Comparison of ENCODE assay signal across 25 mouse cellular contexts in the genomic region with DNA sequence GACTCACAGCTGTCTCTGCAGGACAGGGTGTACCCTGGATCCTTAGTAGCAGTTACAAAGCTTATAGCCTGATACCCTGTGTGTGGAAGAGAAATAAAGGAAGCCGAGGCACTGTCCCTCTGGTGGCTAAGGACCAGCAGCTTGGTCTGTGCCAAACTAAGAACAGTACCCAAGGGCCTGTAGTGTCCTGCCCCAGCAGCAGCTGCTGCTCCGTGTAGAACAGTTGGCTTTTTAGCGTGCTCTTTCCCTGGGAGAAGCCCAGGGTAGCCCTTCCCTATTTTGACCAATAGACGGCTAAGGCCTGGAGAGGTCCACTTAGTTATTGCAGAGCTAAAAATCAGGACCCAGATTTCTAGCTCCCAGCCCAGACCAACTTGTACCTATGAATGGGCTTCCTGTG.
"Had no signal": no experiment of that assay in that cellular context is flagged by ENCODE, and none has a peak within 500 bp of the region (broad histone marks: within the 10 kb centered on the region; RNA-seq: fewer than 3 reads in every experiment).

No protein-coding gene starts in this region.

- H3K36me3 ChIP-seq: liver, embryonic 15.5 days had no signal

- H3K9ac ChIP-seq: limb, embryonic 12.5 days; limb, embryonic 15.5 days; liver, embryonic 12.5 days; liver, embryonic 13.5 days; liver, embryonic 14.5 days; liver, embryonic 15.5 days; liver, postnatal 0 days; lung, embryonic 14.5 days; lung, embryonic 15.5 days; midbrain, embryonic 12.5 days; midbrain, embryonic 13.5 days; midbrain, embryonic 15.5 days; neural tube, embryonic 12.5 days had no signal

- H3K9me3 ChIP-seq: limb, embryonic 12.5 days; limb, embryonic 15.5 days; liver, embryonic 12.5 days; liver, embryonic 13.5 days; liver, embryonic 15.5 days; lung, embryonic 15.5 days; megakaryocyte, embryonic 14.5 days; midbrain, embryonic 10.5 days; midbrain, embryonic 12.5 days; midbrain, embryonic 13.5 days; midbrain, embryonic 15.5 days; neural tube, embryonic 12.5 days had no signal

- H3K27ac ChIP-seq: left cerebral cortex, adult 2 months; limb, embryonic 12.5 days; limb, embryonic 15.5 days; liver, embryonic 12.5 days; liver, embryonic 13.5 days; liver, embryonic 14.5 days; liver, embryonic 15.5 days; lung, embryonic 15.5 days; macrophage; midbrain, embryonic 10.5 days; midbrain, embryonic 12.5 days; midbrain, embryonic 13.5 days; midbrain, embryonic 15.5 days; neural tube, embryonic 12.5 days had no signal

- ATAC-seq: liver, embryonic 12.5 days; liver, postnatal 0 days; midbrain, embryonic 13.5 days; midbrain, embryonic 15.5 days; midbrain, embryonic 16.5 days had no signal

- DNase-seq: left cerebral cortex, postnatal 4 days; liver; liver, embryonic 13.5 days; liver, postnatal 0 days; lung, adult 2 months; lung, embryonic 14.5 days; lung, postnatal 10 days; midbrain, embryonic 14.5 days had no signal

- H3K4me2 ChIP-seq: limb, embryonic 12.5 days; limb, embryonic 15.5 days; liver, embryonic 11.5 days; liver, embryonic 12.5 days; liver, embryonic 13.5 days; liver, embryonic 15.5 days; lung, embryonic 14.5 days; lung, embryonic 15.5 days; midbrain, embryonic 11.5 days; midbrain, embryonic 12.5 days; midbrain, embryonic 13.5 days; midbrain, embryonic 15.5 days; neural tube, embryonic 12.5 days had no signal

- H3K4me3 ChIP-seq: left cerebral cortex, adult 2 months; limb, embryonic 12.5 days; limb, embryonic 15.5 days; liver, embryonic 12.5 days; liver, embryonic 13.5 days; liver, embryonic 15.5 days; lung, embryonic 15.5 days; megakaryocyte, embryonic 14.5 days; midbrain, embryonic 10.5 days; midbrain, embryonic 12.5 days; midbrain, embryonic 13.5 days; midbrain, embryonic 15.5 days; neural tube, embryonic 12.5 days had no signal

- H3K4me1 ChIP-seq: limb, embryonic 12.5 days; liver, embryonic 12.5 days; liver, embryonic 13.5 days; liver, embryonic 15.5 days; megakaryocyte, embryonic 14.5 days; midbrain, embryonic 10.5 days; midbrain, embryonic 12.5 days; midbrain, embryonic 13.5 days; midbrain, embryonic 15.5 days; neural tube, embryonic 12.5 days had no signal

- H3K27me3 ChIP-seq: limb, embryonic 12.5 days; limb, embryonic 15.5 days; liver, embryonic 12.5 days; liver, embryonic 13.5 days; liver, embryonic 15.5 days; lung, embryonic 15.5 days; midbrain, embryonic 12.5 days; midbrain, embryonic 13.5 days; midbrain, embryonic 15.5 days; neural tube, embryonic 12.5 days had no signal
